Mouse (Mus musculus) left cerebral cortex, postnatal 36 days (tissue): ENCODE measurements at regions not wholly inside any gene's neighbourhood (a gene's known extent, or its start where the extent isn't known, plus 50 kb on each side); places are given as distances from the start of the nearest gene placed in this dataset.

Experiments used
- DNase-seq, 2 experiments: peaks; one replicate each; pipeline ENCODE4 v3.0.0; 2021 to 2022; ENCODE audit warnings: low spot score in 2 of 2, mixed read lengths in 1 of 2
- intact Hi-C: fragments of 180-260 bp; cut with DNase I; formaldehyde crosslinking; loops from one replicate; pipeline ENCODE4 v1.15.1; 2025

DNA sequence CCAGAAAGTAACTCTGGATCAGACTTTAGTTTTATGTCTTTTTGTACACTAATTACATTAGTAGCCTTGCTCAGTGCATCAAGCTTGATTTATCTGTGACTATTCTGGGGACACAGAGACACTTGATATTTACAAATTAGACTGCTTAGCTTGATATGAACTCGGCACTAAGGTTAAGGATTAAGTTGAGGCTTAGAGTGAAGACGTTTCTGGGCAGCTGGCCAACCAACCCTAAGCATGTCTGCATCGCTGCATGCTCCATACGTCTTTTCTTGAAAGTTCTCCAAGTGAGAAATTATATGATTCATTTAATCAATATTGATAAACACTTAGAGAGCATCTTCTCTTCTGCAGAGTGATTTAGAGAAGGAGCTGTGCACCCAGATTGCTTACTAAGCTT, 352.6 kb upstream of the Slitrk1 start:
- DNase-seq, result no peak
- intact Hi-C loops, result loop anchor here (10.0 kb wide), 1 partner anchor 1942 kb away; no protein-coding TSS in a partner anchor

DNA sequence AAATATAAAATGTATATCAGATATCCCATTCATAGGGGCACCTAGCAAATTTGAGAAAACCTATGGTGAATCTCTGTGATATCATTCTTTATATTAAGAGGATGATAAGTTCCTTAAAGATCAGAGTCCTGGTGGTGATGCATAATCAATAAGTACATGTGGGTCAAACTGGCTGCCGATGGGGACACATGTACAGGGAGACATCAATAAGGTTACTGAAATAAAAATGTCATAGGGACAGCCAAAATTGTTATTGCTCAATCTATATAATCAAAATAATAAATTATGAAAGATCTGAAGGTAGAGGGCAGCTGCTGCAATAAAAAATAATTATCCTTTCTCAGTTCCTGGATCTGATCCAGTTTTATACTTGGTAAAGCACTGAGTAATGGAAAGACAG, 348.0 kb upstream of the Slitrk1 start:
- intact Hi-C loops, result loop anchor here (10.0 kb wide), 1 partner anchor 1937 kb away; no protein-coding TSS in a partner anchor
- no peak for DNase-seq

DNA sequence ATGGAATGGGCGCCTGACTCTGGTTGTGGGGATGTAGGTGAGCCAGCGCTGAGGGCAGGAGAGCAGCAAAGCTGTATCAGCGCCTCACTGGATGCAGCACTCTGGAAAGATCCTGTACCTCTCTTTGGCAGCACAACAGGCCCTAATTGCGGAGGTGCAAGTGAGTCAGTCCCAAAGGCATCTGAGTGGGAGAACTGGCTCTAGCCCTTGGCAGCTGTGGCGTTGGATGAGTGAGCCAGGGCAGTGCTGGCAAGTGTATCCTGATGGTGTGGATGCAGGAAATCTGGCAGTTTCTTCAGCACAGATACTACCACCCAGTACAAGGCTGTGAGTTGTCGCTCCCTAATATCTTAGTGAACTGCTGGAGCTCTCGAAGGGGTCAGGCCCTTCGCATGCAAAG, 300.9 kb upstream of the Slitrk1 start:
- intact Hi-C loops, result no loop called here
- peak; percentile 4 for DNase-seq

DNA sequence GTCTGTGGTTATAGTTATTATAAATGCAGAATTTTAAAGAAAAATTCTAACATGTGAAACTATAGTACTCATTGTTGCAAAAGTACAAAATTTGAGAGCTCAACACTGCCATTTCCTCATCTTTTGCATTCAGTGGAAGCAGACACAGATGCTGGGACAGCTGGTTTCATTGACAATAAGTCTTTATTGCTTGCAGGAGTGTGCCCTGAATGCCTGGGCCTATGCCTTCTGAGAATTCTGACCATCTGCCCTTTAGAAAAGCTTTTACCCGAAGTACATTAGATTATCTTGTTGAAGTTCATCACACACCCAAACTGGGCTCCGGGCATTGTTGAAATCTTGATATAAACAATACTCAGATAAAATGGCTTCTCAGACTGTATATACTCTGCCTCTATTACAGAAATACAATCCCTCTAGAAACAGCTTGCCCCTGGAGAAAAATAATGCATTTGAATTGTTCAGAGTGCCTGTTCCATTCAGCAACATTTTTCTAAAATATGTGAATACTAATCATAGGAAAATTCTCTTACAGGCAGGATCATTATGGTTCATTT, 266.1 kb upstream of the Slitrk1 start:
- intact Hi-C loops, result no loop called here
- DNase-seq, result no peak

DNA sequence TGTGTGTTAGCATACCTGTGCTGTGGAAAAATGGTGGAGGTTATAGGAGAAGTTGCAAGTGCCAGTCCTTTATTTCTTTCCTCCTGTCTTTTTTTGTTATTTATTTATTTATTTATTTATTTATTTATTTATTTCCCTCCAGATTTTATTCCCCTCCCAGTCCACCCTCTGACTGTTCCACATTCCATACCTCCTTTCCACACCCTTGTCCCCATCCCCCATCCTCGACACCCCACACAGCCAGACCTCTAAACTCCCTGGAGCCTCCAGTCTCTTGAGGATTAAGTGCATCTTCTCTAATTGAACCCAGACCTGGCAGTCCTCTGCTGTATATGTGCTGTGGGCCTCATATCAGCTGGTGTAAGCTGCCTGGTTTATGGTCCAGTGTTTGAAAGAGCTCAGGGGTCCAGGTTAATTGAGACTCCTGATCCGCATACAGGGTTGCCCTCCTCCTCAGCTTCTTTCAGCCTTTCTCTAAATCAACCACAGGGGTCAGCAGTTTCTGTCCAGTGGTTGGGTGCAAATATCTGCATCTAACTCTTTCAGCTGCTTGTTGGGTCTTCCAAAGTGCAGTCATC, 262.7 kb upstream of the Slitrk1 start:
- intact Hi-C loops, result no loop called here
- no peak for DNase-seq

DNA sequence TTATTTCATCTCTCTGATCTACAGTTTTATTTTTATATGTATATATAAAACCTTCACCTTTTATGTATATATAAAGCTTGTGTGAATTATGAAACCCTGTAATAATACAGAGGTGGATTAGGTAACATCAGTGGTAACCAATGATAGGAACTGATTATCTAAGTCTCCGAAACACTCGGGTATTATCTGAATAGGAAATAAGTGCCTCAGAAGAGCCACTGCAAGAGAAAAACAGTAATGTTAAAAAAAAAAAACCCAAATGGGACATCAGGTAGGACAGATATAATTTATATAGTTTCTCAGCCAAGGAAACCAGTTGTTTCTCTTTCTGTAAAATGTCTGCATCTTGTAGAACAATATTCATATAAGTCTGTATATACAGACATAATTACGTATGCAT, 261.9 kb upstream of the Slitrk1 start:
- no peak for DNase-seq
- intact Hi-C loops, result no loop called here
